Mouse (Mus musculus) neutrophil, adult 59 days (primary cell): Measurements from ENCODE around the gene Nrip3. TPM values are rescaled to one million over a fixed set of nuclear protein-coding genes. Genes with fewer than 3 reads are reported as not detected.

Experiments
- total RNA-seq, 2 experiments: library from RNA; stranded (reverse); gene quantifications; 1 replicate in 1 of 2; 2 replicates in 1 of 2; pipeline ENCODE4 v1.2.4; 2023

Nrip3 gene
- not detected for total RNA-seq

DNA sequence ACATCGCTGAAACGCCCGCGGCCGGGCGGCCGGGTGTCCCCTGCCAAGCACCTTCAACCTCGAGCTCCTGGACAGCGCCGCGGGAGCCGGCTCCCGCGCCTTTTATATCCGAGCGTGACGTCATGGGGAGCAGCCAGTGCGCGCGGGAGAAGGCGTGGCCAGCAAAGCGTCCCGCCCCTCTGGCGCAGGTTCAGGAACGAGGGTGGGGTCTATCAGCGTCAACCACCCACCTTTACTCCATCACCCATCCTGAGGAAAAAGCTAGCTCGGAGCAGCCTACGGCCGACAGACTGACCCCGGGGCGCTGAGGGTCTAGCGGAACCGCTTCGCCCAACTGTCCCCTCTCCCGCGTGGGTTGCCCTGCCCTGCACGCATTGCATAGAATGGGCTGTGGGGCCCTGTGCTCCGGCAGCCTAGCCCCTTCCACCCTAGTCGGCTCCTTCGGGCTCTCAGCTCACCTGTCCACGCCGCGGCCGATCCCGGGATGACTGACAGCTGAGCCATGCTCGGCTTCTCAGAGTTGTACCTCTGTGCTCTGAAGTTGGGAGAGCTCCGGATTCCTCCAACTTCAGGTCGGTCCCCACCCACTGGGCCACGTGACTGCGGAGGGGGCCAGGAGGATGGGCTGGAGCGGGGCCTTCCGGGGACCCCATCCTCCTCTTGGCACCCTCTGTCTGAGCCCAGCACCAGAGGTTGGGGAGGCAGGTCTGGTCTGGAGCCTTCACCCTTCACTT, at the start of gene Nrip3:
Gene Nrip3, minus strand, starts transcription at position 556 of the 734 bp plus-strand sequence.

DNA sequence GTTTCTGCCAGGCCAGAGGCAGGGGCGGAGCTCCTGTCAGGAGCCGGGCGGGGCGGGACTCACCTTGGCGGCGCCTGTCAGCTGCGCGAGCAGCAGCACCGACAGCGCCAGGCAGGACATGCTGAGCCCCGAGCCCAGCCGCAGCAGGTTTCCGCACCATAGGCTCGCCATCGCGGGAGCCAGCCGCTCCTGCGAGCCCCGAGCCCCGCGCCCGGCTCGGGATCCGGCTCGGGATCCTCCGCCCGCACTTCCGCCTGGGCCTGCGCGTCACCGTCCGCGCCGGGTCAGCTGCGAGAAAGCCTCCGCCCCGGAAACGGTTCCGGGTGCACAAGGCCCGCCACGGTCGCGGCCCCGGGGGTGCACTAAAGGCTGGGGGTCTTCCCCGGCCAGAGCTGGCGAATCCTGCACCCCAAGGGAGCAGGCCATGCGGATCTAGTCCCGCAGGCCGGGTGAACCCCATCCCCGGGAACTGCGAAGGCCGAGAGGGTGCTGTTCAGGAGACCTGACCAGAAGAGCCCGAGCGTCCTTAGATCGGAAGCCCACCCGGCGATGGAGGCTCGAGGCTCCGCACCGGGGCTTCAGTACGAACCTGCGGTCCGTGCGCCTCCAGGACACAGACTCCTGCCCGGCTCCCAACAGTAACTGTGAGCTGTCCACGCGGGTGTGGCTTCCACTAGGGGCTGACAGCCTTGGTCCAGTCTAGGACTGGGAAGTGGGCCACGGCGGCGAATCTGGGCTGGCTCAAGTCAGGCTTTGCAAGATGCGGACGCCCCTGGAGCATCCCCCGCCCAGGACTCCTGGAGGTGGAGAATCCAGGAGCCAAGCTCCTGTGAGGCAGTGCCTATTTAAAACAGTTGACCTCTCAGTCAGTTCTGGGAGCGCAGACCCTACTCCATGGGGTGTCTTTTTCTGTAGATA, 29.6 kb downstream of the Nrip3 start, which contains the start of gene Tmem9b:
Gene Tmem9b, minus strand, starts transcription at position 868 of the 918 bp plus-strand sequence.

DNA sequence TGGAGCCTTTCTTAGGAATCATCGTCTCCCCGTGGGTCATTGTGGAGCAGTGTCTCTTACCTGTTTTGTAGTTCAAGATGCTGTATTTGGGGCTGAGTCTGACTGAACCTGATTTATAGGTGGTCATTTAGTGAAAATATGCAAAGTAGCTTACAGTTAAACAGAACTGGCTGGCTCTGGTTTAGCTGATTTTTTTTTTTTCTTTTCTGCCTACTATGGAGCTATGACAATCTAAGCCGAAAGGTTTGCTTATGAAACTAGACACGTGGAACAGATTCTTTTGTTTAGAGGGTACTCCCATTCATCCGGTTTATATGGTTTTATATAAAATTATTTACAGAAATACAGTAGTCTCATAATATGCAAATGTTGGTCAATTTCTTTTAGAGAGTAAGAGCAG, 50.2 kb downstream of the Nrip3 start, which contains the start of gene Ascl3:
Gene Ascl3, minus strand, starts transcription at position 101 of the 400 bp plus-strand sequence.

DNA sequence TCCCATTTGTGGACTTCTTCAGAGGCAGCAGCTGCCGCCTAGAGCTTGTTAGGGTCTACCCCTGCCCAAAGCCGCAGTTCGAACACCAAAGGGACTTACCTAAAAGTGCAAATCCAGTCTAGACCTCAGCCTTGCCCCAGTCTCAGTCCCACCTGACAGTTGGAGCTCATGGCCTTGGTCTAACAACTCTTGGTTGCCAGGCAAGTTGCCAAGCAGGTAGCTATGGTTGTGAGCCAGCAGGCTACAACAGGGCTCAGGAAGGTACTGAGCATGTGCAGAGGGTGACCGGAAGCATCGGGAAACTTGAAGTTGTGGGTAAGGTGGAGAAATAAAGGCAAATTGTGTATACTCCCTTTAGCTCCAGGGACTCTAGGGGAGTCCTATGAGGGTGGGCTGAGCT, 58.1 kb downstream of the Nrip3 start, which contains the start of gene BC051019:
Gene BC051019, minus strand, starts transcription at position 154 of the 400 bp plus-strand sequence.

Other genes starting within 250 kb of the Nrip3 start
- 1 to 10 TPM; 1.5 to 4.3 TPM for gene St5, start 78.4 kb downstream of the Nrip3 start, total RNA-seq
- 10 to 100 TPM in 1 of 2 experiments, 1 to 10 TPM in 1; 9.8 to 10.0 TPM for gene Akip1, start 78.3 kb downstream of the Nrip3 start, total RNA-seq
- not detected for gene BC051019, start 58.2 kb downstream of the Nrip3 start, total RNA-seq
- gene Ascl3, start 50.3 kb downstream of the Nrip3 start, total RNA-seq = not detected
- gene Tmem9b, start 29.1 kb downstream of the Nrip3 start, total RNA-seq = 10 to 100 TPM; 35.9 to 38.9 TPM
- gene Scube2, start 83.7 kb upstream of the Nrip3 start, total RNA-seq = not detected
- gene Dennd5a, start 178.4 kb upstream of the Nrip3 start, total RNA-seq = 100 to 1,000 TPM; 231 to 244 TPM
- 10 to 100 TPM; 54.2 TPM for gene Tmem41b, start 204.9 kb upstream of the Nrip3 start, total RNA-seq
- gene Ipo7, start 236.2 kb upstream of the Nrip3 start, total RNA-seq = 10 to 100 TPM; 41.5 to 48.8 TPM